Mouse (Mus musculus) embryo, embryonic 11.5 days (tissue): ENCODE measurements around the gene Ttc1.

Experiments used
- DNase-seq: peaks from one replicate; pipeline ENCODE4 v3.0.0-alpha.2; 2012; ENCODE audit warnings: low read depth, low spot score

Gene Ttc1

DNA sequence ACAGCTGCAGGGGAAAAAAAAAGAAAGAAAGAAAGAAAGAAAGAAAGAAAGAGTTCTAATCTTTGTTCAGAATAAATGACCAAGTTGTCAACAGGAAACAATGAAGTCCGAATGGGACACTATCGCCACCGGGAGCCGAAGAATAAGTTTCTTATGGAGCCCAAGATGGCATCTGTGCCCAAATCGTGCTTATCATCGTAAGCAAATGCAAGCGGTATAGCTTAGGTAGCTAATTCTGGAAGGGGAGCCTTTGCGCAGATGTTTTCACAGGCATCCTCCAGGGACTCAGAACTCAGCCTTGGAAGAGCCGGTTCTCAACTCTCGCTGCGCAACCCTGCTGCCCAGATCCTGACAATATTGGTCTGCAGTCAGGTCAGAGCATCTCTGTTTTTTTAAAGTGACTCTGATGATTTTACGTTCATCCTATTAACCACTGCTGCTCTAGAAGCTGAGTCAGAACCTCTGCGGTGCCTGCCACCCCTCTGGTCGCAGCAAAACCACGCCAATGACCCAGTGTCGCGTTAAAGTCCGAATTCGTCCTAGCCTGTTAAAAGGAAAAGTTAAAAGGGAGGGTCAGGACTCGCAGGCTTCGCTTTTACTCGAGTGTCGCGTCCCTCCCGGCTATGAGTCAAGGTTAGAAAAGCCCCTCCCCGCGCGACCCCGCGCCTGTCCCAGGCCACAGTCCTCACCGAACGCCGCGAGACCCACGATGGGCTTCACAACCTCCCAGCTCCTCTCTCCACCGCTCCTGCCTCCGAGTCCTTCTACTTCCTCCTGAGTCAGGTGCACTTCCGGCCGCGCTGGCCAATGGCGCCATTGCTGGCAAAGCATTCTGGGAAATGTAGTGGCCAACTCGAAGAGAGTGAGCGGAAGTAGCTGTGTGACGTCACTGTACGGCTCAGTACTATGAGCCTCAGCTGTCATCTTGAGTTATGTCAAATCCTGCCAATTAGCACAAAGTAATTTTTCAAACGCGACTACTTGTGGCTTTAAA is at the start of gene Ttc1:
TSS of gene Ttc1 (minus strand) at position 776 of the 994 bp plus-strand sequence.
- peak; percentile 92 for DNase-seq

DNA sequence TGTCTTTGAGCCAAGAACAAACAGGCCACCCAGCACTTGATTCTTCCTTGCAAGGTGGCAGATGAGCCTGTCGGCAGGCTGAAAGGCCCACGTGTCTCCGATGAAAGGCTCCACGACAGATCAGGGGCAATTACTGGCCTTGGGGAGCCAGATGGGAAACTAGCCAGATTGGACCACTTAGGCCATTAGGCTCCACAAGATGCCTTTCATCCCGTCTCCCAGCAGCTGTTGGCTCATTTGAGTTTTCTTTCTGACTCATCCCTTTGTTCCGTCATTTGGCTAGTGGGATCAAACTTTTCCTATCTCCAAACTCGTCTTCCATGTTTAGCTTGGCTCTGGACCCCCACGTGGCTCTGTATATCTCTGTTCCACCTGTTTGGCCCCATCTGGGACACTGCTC is 48.2 kb upstream of the Ttc1 start:
- DNase-seq, result no peak

DNA sequence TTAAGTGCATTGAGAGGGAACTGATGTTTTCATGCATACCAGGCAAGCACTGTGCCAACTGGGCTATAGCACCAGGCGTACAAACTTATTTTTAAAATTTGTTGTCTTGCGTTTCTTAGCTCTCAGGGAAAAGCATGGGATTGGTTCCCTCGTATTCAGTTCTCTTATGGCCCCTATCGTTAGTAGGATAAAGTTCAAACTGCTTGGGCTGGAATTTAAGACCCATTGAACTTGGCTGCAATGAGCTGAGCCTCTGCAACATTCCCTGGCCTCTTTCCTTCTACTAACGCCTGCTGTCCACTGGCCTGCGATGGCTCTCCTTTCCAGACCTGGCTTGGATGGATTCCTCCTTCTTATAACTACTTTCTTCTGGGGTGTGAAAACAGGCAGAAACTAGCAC is 42.6 kb upstream of the Ttc1 start:
- DNase-seq, result no peak

DNA sequence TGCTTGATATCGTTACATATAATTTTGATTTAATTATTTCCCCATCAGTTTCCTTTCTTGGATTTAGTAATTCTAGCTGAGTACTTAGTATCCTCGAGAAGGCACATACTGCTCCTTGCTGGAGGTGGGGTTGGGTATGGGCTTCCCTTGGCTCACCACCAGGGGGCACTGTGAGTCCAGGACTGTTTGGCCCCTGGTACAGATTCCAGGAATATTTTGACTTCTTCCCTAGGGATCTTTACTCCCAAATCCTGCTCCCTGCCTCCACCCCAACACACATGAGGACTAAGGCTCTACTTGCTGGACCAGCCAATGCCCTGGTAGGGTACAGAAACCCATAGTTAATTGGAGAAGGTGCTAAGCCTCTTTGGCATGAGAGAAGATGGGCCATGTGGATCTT is 36.0 kb upstream of the Ttc1 start:
- peak; percentile 45 for DNase-seq

DNA sequence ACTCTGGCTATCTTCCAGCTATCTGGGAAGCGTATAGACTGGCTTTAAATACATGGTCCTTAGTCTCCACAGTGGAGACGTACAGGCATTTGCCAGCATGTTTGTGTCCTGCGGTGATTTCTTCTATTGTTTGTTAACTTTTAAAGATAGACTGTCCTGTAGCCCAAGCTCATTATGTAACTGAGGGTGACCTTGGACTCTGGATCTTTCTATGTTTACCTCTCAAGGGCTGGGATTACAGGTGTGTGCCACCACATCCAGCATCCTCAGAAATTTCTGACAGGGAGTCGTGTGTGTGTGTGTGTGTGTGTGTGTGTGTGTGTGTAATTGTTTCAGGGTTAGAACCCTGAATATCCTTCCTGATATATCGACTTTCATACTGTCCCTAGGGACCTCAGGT is 35.3 kb upstream of the Ttc1 start:
- DNase-seq, result no peak

DNA sequence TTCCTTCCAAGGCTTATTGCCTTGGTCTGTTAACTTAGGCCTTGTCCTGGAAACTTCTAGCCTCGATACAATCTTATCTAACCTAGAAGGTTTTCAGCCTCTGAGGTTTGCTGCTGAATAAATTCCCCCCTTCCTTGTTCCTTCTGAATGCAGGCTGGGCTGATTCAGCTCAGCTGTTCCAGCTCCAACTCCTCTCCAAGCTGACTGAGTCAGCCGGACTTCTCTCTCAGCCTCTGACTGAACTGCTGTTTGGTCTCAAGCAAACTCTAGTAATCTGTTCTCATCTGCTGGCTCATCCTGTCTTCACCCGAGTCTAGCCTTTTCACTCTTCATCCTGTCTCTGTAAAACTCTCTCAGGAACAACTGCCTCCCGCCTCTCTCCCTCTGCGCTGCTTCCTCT is 31.7 kb upstream of the Ttc1 start:
- no peak for DNase-seq

DNA sequence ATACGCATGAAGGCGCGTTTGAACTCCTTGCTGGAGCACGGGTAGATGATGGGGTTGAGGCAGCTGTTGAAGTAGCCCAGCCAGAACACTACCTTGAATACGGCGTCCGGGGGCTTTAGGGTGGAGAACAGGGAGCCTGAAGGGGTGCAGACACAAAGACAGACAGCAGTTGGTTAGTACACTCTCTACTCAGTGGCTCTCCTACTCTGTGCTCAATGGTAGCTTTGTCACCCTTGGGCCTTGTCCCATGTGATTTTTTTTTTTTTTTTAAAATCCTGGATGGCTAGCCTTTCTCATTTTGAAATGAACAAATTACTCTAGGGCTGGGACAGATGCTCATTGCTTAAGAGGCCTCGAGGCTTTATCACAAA is 28.5 kb upstream of the Ttc1 start:
- DNase-seq, result no peak

DNA sequence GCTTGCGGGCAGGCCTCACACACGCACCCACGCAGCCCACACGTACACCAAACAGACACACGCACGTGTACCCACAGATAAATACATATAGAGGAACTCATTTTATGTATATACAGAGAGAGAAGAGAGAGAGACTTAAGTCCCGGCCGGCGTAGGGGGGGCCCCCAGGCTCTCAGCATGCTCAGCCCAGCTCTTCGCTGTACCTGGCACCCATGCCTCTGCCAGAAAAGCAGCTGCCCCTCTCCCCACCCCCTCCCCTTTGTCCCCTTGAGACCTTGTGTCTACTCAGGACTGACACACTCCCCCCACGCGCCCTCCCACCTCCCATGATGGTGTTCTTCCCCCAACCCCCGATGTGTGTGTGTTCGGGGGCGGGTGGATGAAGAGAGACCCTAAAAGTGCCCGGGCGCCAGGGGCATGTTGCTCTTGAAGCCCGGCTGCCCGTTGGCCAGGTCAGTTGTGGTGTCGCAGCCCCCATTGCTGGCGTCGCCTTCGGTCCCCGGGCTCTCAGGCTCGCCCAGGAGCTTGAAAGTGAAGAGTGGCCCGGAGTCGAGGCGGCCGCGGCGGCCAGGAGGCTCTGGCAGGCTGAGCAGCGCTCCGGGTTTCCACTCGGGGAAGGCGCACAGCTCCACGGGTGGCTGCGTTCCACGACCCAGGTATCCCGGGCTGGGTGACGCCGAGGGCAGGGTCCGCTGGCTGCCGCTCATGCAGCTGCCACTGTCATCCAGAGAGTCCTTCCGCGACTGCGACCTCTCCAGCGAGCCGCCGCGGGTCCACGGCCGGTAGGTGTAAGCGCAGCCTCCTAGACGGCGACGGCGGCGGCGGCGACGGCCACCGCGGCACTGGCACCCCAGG is 27.9 kb upstream of the Ttc1 start:
- peak; percentile 11 for DNase-seq

DNA sequence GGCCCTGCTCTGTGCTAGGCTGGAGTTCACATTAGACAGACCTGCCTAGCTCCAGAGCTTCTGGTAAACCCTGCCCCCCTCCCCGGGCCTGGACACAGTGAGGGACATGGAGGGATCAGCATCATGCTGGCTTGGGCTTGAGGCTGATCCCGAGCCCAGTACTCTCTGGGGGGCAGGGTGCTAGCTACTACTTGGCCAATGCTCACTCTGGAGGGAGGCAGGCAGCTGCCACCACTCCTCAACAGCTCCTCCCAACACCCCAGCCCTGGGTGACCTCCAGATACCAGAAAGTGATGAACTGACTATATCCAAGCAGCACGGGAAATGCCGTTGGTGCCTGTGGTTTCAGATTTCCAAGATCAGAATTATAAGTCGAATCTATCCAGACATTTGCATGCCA is 25.9 kb upstream of the Ttc1 start:
- no peak for DNase-seq

DNA sequence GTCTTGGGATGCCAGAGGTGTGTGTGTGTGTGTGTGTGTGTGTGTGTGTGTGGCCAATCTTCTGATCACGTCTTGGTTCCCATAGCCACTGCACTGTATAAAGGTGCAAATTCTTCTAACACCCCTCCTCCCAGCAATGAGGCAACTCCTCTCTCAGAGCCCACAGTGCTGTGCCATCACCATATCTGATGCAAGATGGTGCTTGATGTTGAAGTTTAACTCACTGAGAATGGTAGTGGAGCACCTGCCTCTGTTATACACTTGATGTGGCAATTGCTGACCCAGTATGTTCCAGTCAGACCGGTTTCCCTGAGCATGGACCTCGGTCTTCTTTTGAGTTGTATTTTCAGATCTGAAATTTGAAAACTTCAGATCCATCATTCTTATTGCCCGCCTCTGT is 22.3 kb upstream of the Ttc1 start:
- DNase-seq, result no peak

DNA sequence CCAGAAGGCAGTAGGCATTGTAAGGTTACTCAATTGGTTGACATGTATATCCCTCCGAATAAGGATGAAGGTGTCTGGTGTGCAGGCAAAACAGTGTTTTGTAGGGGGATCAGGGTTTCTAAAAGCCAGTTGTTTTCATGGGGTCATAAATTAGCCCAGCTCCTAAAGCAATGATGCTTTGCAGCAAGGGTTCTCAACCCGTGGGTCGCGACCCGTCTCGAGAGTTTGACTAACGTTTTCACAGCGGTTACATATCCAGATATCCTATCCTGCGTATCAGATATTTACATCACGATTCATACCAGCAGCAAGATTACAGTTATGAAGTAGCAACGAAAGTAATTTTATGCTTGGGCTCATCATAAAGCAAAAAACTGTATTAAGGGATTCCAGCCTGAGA is 19.9 kb upstream of the Ttc1 start:
- DNase-seq, result no peak

DNA sequence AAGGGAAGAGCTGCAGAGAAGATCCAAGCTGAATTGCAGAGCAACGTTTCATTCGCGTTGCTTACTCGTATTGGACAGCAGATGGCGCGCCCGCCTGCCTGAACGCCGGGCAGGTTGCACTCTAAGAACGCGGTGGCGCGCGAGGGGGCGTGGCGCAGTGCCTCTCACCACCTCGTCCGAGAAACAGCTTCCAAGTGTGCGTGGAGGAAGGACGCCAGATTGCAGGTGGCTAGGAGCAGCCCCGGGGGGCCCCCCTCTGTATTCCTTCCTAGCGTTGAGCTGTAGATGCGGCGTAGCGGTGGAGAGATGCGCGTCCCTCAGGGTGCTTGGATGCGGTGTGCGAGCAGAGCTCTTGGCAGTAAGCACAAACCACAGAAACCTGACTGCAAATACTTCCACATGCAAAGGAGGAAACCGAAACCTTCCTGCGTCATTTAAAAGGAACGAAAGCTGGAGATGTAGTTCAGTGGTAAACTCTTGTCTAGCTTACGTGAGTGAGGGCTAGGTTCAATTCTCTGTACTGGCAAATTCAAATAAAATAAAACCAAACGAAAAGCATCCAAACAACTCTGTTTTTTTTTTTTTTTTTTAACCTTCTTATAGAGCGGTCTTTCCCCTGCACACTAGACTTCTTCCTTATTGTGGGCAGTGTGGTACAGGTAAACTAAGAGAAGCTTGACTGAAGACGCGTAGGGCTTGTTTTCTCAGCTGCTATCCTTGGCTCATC is 19.3 kb upstream of the Ttc1 start:
- peak; percentile 61 for DNase-seq

DNA sequence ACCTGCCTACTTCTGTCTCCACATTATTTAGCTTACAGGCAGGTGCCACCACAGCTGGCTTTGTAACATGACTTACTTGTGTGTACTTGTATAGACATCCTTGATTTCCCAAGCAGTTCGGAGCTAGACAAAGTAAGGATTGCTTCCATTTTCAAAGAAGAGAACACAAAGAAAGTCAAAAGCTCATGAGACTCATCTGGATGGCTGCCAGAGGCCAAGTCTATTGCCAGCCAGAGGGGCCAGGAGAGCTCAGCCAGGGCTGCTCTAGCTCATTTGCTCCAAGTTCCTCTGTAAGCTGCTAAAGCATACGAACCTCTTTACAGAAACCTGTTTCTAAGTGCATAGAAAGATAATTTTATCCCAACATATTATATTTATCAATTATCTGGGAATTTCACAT is 10.6 kb upstream of the Ttc1 start:
- no peak for DNase-seq

DNA sequence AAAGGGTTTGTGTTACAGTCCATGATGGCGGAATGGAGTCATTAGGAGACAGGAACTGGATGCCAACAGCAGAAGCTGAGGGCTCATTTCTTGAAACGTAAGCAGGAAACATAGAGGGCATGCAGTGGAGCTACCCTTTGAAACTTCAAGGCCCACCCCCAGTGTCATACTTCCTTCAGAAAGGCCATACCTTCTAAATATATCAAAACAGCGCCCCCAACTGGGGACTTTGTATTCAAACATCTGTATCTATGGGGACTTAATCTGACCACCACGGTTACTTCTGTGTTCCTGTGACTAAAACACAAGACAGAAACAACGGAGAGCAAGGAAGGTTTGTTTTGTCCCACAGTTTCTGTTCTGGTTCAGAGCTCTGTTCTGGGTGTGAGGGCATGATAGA is 7.6 kb upstream of the Ttc1 start:
- no peak for DNase-seq

DNA sequence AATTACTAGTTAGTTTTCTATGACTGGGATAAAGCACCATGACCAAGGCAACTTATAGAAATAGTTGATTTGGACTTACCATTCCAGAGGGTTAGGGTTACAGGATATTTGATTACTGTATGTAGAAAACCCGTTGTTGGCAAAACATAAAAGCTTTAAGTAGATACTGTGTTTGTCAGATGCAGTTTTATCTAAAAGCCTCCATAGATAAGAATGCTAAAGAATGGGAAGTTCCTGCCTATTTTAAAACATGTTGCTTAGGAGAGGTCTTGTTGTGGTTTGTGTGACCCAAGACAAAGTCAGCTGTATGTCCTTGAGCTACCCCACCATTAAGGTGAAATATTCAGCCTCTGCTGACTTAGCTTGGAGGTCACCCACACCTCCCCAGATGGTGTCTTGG is 6.8 kb upstream of the Ttc1 start:
- no peak for DNase-seq

DNA sequence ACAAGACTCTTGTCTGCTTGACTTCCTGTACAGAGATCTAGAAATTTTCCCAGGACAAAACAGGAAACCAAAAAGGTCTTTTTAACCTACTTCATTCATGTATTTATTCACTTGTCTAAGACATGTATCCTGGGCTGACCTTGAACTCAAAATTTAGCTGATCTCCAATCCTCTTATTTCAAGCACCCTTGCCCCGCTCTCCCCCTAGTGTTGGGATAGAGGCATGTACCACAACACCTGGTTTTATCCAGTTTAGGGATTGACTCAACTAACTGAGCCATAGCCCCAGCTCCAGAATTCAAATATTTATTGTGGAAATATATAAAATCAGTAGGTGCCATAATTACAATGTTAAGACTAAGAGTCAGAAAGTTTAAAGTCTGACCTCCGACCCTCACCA is 3.7 kb upstream of the Ttc1 start:
- DNase-seq, result no peak

DNA sequence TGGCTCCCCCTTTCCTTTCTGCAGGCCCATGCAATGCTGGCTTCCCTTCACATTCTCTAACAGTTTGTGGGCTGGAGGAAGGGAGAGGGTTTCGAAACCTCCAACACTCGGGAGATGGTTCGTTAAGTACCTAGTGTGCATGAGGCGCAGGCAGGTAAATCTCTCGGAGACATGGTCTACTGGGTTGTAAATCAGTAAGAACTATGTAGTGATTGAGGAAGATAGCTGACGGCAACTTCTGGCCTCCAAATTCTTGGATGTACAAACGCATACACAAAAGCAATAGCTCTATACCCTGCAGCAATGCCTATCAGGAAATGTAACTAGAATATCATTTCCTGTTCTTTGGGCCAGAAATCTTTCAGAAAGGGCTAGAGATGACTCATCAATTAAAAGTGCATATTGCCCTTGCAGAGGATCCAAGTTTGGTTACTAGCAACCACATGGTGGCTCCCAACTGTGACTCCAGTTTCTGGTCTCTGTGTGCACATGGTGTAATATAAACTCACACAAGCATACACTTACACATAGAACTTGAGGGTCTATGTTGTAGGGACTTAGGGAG is 19.0 kb downstream of the Ttc1 start:
- no peak for DNase-seq

DNA sequence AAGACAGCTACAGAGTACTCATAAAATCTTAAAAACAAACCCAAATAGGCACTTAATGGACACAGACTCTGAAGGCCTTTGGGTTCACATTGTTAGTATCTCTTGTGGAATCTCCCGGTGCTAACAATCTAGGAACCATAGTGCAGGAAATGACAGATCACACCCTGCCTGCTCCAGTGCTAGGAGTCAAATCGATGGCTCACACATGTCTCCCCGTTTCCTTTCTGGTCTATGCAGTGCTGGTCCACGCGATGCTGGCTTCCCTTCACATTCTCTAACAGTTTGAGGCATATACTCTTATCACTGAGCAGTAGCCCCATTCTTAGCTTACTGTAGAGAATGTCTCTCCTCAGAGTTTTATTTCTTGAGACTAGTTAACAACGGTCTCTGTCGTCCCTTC is 20.0 kb downstream of the Ttc1 start:
- no peak for DNase-seq

DNA sequence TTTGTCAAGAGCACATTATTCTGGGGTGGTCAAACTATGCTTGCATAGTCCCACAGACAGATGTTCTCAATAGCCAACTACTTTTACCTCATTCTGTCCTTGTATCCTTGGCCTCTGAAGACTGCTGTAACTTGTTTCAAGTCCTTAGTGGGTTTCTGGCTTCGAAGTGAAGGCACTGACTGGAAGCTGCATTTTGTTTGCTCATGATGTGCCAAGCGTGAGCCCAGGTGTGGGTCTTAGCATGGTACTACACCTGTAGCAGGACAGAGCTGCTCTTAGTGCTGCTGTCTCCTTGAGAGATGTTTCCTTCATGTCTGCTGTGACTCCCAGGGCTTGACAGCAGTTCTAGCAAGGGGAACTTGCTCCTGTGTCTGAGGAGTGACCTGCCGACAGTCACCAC is 24.4 kb downstream of the Ttc1 start:
- no peak for DNase-seq

DNA sequence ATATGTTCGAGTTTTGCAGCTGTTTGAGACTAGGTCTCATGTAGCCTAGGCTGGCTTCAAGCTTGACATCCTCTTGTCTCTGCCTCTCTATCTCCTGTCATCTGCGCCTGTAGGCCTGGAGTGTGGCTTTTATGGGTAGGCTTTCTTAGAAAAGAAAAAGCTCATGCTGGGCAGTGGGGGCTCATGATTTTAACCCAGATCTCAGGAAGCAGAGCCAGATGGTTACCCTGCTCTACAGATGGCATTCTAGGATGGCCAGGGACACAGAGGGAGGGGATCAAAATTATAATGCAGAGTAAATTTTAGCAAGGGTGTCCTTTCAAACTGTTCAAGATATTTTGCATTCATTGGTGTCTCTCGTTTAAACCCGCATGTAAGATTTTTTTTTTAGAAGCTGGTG is 35.6 kb downstream of the Ttc1 start:
- no peak for DNase-seq

DNA sequence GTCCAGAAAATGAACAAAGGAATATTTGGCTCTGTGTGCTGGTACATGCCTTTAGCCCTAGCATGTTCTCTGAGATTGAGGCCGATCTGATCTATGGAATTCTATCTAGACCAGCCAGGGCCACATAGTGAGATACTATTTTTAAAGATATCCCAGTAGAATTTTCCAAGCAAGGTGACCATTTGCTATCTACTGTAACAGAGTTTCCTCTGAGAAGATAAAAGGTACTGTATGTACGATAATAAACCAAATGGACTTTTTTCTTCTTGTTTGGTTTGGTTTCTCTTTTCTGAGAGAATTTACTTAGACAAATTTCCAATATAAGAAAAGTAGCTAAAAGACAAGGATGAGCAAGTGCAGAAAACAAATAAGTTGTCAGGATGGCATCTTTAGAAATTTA is 39.4 kb downstream of the Ttc1 start:
- DNase-seq, result no peak

DNA sequence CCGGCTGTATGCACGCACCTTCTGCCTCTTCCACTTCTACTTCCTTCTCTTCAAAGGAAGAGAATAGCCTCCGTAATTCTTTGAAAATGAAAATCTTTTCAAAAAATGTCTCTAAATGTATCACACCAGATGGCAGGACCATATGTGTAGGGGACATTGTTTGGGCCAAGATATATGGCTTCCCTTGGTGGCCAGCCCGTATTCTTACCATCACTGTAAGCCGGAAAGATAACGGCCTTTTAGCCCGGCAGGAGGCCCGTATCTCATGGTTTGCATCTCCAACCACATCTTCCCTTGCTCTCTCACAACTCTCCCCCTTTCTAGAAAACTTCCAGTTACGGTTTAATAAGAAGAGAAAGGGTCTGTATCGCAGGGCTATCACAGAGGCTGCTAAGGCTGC is 42.1 kb downstream of the Ttc1 start:
- DNase-seq, result no peak
